Mouse (Mus musculus) leukemia stem cell, adult 10-12 weeks (primary cell): ENCODE results near the gene Man2a2. TPM values are rescaled to one million over a fixed set of nuclear protein-coding genes. Genes with fewer than 3 reads are reported as not detected.

Experiments
- polyA plus RNA-seq: library from polyadenylated mRNA; stranded (reverse); fragments of >175 nt; gene quantifications from 2 replicates; pipeline ENCODE4 v1.2.3, GENCODE M21; 2012; ENCODE audit warnings: low replicate concordance

The Man2a2 gene
- 19.0 and 19.2 TPM in 2 replicates for polyA plus RNA-seq

GRCm38 (mm10) chr7:80371041-80371751 is at the start of gene Man2a2:
Gene Man2a2 (minus strand): TSS chr7:80371375.

DNA sequence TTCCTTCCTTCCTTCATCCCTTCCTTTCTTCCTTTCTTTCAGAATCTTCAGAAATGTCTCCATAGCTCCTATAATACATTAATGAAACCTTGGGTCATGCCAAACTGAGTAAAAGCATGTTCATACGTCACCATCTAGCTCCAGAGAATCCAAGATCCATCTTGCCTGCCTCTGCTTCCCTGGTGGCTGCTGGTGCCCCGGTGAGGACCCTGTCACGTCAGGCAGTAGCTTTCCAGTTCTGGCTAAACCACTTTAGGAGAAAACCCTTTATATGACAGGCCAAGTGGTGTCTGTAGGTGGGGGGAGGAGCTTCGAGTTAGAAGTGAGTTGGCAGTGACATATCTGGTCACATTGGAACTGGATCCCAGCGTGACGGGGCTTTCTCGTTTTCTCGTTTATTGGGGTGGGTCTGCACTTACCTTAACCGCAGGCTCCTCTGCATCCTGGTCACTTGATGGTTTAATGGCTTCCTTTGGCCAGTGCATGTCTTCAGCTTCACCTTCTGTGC is 34.1 kb upstream of the Man2a2 start, which contains the start of gene Furin:
TSS of gene Furin (minus strand) at position 249 of the 508 bp plus-strand sequence.

DNA sequence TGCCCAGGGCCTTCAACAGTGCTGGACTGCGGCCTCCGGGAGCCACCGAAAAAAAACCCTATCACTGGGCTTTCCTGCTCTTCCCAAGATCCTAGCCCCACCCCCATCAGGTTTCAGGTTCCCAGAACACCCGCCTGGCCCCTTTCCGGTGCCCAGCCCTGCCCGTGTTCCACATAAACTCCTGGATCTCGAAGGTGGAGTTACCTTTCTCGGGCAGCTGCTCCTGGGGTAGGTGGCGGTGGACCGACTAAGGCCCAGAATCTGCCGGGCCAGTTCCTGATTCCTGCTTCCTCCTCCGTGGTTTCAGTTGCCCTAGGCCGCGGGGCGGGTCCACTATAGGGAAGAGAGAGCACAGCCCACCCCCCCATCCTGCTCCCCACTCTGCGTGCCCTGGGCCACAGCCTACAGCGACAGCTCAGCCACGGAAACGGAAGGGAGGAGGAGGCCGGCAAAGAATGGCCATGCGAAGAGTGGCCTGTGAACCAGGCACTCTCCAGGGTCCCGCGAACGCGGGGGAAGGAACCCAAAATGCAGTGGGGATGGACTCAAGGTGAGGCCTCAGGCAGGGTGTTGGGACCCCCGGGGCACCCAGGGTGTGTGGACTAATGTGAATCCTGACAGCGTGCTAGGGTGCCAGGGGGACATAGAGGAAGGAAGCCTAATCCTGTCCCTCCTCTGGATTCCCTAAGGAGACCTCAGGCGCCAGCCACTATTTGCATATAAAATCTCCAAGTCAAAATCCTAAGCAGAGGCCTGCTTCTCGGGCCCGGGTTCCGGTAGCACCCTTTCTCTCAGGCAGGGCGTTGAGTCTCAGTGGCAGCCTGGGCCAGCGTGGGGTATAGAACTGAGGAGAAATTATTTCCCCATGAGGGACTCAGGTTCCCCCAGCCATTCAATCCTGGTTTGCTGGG is 16.7 kb upstream of the Man2a2 start, which contains the start of gene Fes:
TSS of gene Fes (minus strand) at position 314 of the 911 bp plus-strand sequence.

DNA sequence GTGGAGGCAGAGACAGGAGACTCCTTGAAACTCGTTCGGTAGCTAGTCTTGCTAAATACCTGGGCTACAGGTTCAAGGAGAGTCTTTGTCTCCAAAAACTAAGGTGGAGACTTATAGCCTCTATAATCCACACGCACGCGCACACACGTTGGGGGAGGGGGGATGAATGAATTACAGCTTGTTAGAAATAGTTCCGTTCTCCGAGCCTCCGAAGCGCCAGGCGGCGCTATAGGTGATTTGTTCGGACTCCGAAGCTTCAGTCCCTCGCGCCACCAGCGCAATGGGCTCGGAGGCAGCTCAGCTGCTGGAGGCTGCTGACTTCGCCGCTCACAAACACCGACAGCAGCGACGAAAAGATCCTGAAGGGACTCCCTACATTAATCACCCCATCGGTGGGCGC is 28.3 kb downstream of the Man2a2 start, which contains the start of gene Hddc3:
TSS of gene Hddc3 (plus strand) at position 247 of the 400 bp plus-strand sequence.

DNA sequence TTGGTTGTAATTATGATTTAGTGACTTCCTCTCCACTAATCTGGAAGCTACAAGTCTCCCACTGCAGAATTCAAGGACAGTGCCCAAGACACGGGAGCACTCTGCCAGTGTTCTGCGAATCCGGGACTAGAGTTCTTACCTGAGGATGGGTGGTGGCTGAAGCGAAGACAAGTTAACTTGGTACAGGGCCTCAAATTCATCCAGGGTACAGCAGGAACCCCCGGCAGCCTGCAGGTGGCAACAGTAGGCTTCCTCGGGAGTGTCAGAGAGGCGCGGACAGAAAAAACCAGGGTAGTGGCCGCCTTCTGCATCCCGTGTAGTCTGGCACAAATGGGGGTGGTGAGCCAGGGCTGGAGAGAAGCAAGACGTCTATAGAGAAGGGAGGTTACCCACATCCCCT is 30.4 kb downstream of the Man2a2 start, which contains the start of gene Unc45a:
TSS of gene Unc45a (minus strand) at position 213 of the 400 bp plus-strand sequence.

GRCm38 (mm10) chr7:80324043-80324815 is 46.9 kb downstream of the Man2a2 start, which contains the start of gene Rccd1:
Gene Rccd1 (minus strand): TSS chr7:80324454.

Other genes with a start within 250 kb of the Man2a2 start
- gene Sema4b, start 184.5 kb downstream of the Man2a2 start, polyA plus RNA-seq, result 23.2 and 44.3 TPM in 2 replicates
- gene Cib1, start 138.6 kb downstream of the Man2a2 start, polyA plus RNA-seq, result 24.8 and 35.2 TPM in 2 replicates
- gene Gdpgp1, start 138.5 kb downstream of the Man2a2 start, polyA plus RNA-seq, result 3.4 and 6.8 TPM in 2 replicates
- gene Ttll13, start 125.0 kb downstream of the Man2a2 start, polyA plus RNA-seq, result 0.28 and 0.47 TPM in 2 replicates
- gene Ngrn, start 110.2 kb downstream of the Man2a2 start, polyA plus RNA-seq, result 30.3 and 30.8 TPM in 2 replicates
- gene Vps33b, start 101.7 kb downstream of the Man2a2 start, polyA plus RNA-seq, result 1.8 and 3.2 TPM in 2 replicates
- 10.0 and 31.0 TPM in 2 replicates for gene Prc1, start 76.9 kb downstream of the Man2a2 start, polyA plus RNA-seq
- gene Rccd1, start 46.9 kb downstream of the Man2a2 start, polyA plus RNA-seq, result 5.7 and 11.4 TPM in 2 replicates
- 31.9 and 73.7 TPM in 2 replicates for gene Unc45a, start 30.4 kb downstream of the Man2a2 start, polyA plus RNA-seq
- 2.0 and 13.3 TPM in 2 replicates for gene Hddc3, start 28.3 kb downstream of the Man2a2 start, polyA plus RNA-seq
- gene Fes, start 16.6 kb upstream of the Man2a2 start, polyA plus RNA-seq, result 20.7 and 21.0 TPM in 2 replicates
- gene Furin, start 34.1 kb upstream of the Man2a2 start, polyA plus RNA-seq, result 197 and 227 TPM in 2 replicates
- gene Blm, start 163.7 kb upstream of the Man2a2 start, polyA plus RNA-seq, result 53.8 and 66.9 TPM in 2 replicates